Mouse (Mus musculus) CH12.LX (cell line): ENCODE measurements around the gene Slc13a1.

Experiments used
- EP300 ChIP-seq: IDR thresholded peaks from 2 replicates; pipeline ENCODE4 v1.6.1; 2011; ENCODE audit warnings: low read length, improper control_type of control experiment
- MAX ChIP-seq: IDR thresholded peaks from 2 replicates; pipeline ENCODE4 v1.6.1; 2011; ENCODE audit warnings: low read length, improper control_type of control experiment

GRCm38 (mm10) chr6:24159795-24160194 lies 8.1 kb downstream of the Slc13a1 start:
- TF ChIP-seq MAX: no peak
- no peak for TF ChIP-seq EP300
